Mouse (Mus musculus): ENCODE results near the gene H3f3a. TPM values are rescaled to one million over a fixed set of nuclear protein-coding genes. Genes with fewer than 3 reads are reported as not detected.
A peak's percentile ranks its signal among the peaks of the same experiment; 100 is the strongest.

The H3f3a gene
- polyA plus RNA-seq, 1 experiment: 348 TPM

DNA sequence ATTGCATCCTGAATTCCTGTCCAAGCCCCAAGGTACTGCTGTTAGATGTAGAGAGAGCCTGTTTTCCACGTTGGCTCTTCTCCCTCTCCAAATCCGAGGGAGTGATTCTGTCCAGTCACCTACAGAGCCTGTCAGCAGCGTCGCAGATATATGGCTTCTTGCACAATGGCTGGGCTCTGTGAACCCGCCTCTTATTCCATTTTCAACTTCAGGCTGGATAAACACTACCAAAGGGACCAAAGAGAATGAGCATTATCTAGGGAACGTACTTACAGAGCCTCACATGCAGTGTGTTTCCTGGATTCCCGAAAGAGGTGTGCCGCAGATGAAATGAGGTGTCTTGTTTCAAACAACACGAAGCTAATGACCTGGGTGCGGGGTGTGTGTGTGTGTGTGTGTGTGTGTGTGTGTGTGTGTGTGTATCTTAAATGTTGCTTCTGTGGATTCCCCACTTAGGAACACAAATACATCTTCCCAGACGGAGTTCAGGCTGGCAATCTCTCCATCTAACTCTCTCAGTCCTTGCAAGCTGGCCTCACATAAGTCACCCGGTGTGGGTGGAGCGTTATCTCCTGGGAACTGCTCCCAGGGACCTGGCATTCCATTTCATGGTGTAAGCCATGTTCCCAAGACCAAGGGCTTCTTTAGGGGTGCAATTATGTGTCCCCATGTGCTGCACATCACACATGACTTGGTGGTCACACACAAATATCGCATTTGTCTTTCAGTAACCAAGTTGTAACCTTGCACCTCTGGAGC is 17.0 kb upstream of the H3f3a start:
- no peak for DNase-seq
- 27% methylated on average over 14 of the region's 14 CpGs for WGBS
- H3K36me3 ChIP-seq (ENCODE audit: control insufficient read depth, insufficient read depth, low read length): no peaks in the 10 kb centered on the region
- no peak for TF ChIP-seq CTCF (conservative IDR thresholded peaks at IDR 0.05; ENCODE audit: insufficient read depth, insufficient read length, low read depth, low read length)
- no peak for TF ChIP-seq POLR2A (IDR thresholded peaks at IDR 0.05; ENCODE audit: low read depth, low read length)
- H3K27me3 ChIP-seq (replicated peaks; ENCODE audit: control insufficient read depth, insufficient read depth, low read length): no peaks in the 10 kb centered on the region
- H3K27ac ChIP-seq (ENCODE audit: insufficient read depth, low read depth, low read length): no peak overlapping the region
- H3K4me3 ChIP-seq (ENCODE audit: insufficient read depth, low read depth, low read length): no peak overlapping the region
- no peaks in the 10 kb centered on the region for H3K4me1 ChIP-seq (ENCODE audit: control insufficient read depth, insufficient read depth, low read length)

DNA sequence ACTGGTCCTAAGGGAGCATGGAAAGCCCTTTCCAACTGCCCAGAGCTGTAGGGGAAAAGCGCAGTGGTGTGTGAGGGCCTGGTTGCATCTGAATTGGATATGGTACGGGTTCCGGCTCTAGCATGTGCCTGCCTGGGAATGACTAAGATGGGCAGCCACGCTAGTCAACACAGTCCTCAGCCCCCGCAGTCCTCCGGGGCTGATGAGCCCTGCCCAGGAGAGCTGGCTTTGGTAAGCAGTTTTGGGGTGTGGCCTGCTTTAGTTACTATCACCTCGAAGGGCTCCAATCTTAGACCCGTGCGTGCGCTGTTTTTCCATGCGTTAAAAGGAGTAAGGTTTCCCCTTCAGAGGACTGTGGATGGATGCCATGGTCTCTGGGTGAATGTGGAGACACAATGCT is 16.4 kb upstream of the H3f3a start:
- Histone ChIP-seq H3K27me3 (replicated peaks; ENCODE audit: control insufficient read depth, insufficient read depth, low read length) (no peaks in the 10 kb centered on the region), H3K27ac (ENCODE audit: insufficient read depth, low read depth, low read length) (no peak overlapping the region), H3K4me3 (ENCODE audit: insufficient read depth, low read depth, low read length) (no peak overlapping the region), H3K36me3 (ENCODE audit: control insufficient read depth, insufficient read depth, low read length) (no peaks in the 10 kb centered on the region), H3K4me1 (ENCODE audit: control insufficient read depth, insufficient read depth, low read length) (no peaks in the 10 kb centered on the region)
- 52% methylated on average over 11 of the region's 11 CpGs for WGBS
- DNase-seq: no peak
- TF ChIP-seq CTCF (conservative IDR thresholded peaks at IDR 0.05; ENCODE audit: insufficient read depth, insufficient read length, low read depth, low read length) (no peak), POLR2A (IDR thresholded peaks at IDR 0.05; ENCODE audit: low read depth, low read length) (no peak)

DNA sequence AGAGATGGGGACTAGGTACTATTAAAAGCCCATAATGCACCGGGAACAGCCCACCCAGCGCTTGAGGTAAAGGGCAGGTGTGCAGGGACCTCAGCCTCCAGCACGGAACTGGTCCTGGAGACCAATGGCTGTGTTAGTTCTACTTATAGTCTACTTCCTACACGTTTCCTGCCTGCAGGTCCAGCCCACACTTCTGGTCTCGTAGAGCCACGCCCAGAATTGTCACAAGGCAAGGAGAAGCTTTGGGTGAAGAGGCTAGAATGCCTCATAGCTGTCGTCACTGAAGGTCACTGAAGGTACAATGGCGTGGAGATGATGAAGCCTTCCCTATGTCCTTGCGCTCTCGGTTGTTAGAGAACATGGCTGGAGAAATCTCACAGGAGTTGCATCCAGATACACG is 16.0 kb upstream of the H3f3a start:
- DNase-seq: no peak
- H3K36me3 ChIP-seq (ENCODE audit: control insufficient read depth, insufficient read depth, low read length): no peaks in the 10 kb centered on the region
- H3K27ac ChIP-seq (ENCODE audit: insufficient read depth, low read depth, low read length): no peak overlapping the region
- H3K27me3 ChIP-seq (replicated peaks; ENCODE audit: control insufficient read depth, insufficient read depth, low read length): no peaks in the 10 kb centered on the region
- 72% methylated on average over 11 of the region's 11 CpGs for WGBS
- H3K4me3 ChIP-seq (ENCODE audit: insufficient read depth, low read depth, low read length): no peak overlapping the region
- no peak for TF ChIP-seq POLR2A (IDR thresholded peaks at IDR 0.05; ENCODE audit: low read depth, low read length)
- TF ChIP-seq CTCF (conservative IDR thresholded peaks at IDR 0.05; ENCODE audit: insufficient read depth, insufficient read length, low read depth, low read length): no peak
- no peaks in the 10 kb centered on the region for H3K4me1 ChIP-seq (ENCODE audit: control insufficient read depth, insufficient read depth, low read length)

DNA sequence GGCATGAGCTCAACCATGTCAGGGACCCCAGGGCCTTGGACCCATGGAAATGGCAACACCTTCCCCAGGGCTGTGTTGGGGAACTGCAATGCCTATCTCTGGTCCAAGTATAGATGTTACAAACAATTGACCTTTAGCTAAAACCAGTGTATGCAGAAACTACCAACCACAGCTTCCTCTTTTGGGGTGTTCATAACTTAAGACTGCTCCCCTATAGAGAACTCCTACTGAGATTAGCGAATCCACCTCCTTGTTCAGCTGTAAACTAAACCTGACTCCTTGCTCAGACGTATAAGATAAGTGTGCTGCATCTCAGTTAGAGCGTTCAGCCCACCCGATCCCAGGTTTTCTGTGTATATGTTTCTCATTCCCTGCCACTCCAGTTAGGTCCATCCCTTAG is 12.9 kb upstream of the H3f3a start:
- no peak overlapping the region for H3K27ac ChIP-seq (ENCODE audit: insufficient read depth, low read depth, low read length)
- TF ChIP-seq CTCF (conservative IDR thresholded peaks at IDR 0.05; ENCODE audit: insufficient read depth, insufficient read length, low read depth, low read length): no peak
- TF ChIP-seq POLR2A (IDR thresholded peaks at IDR 0.05; ENCODE audit: low read depth, low read length): no peak
- no peaks in the 10 kb centered on the region for H3K36me3 ChIP-seq (ENCODE audit: control insufficient read depth, insufficient read depth, low read length)
- H3K4me1 ChIP-seq (ENCODE audit: control insufficient read depth, insufficient read depth, low read length): no peaks in the 10 kb centered on the region
- no peak overlapping the region for H3K4me3 ChIP-seq (ENCODE audit: insufficient read depth, low read depth, low read length)
- DNase-seq: no peak
- H3K27me3 ChIP-seq (replicated peaks; ENCODE audit: control insufficient read depth, insufficient read depth, low read length): no peaks in the 10 kb centered on the region
- WGBS: 91% methylated on average over 4 of the region's 4 CpGs

DNA sequence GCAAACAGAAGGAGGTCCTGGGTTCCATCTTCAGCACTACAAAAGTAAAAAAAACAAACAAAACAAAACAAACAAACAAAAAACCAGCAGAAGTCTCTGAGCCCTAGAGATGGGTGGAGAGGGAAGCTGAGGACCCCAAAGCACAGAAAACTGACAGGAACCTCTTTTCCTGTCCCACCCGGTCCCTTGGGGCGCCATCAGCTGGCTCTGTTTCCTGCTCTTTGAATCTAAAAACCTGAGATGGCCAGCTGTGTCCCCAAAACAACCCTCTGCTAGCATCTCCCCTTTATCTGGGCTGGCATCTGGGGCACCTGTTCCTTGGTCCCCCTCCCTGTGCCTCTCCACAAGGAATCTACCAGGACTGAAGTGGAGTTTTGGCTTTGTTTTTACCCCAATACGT is 11.0 kb upstream of the H3f3a start:
- Histone ChIP-seq H3K36me3 (ENCODE audit: control insufficient read depth, insufficient read depth, low read length) (no peaks in the 10 kb centered on the region), H3K27me3 (replicated peaks; ENCODE audit: control insufficient read depth, insufficient read depth, low read length) (no peaks in the 10 kb centered on the region), H3K4me1 (ENCODE audit: control insufficient read depth, insufficient read depth, low read length) (no peaks in the 10 kb centered on the region), H3K27ac (ENCODE audit: insufficient read depth, low read depth, low read length) (peak overlapping the region; percentile 47; the same call in 1 of the 2 replicates), H3K4me3 (ENCODE audit: insufficient read depth, low read depth, low read length) (no peak overlapping the region)
- peak; percentile 63 for DNase-seq
- TF ChIP-seq CTCF (conservative IDR thresholded peaks at IDR 0.05; ENCODE audit: insufficient read depth, insufficient read length, low read depth, low read length) (no peak), POLR2A (IDR thresholded peaks at IDR 0.05; ENCODE audit: low read depth, low read length) (no peak)
- WGBS: 77% methylated on average over 3 of the region's 3 CpGs

DNA sequence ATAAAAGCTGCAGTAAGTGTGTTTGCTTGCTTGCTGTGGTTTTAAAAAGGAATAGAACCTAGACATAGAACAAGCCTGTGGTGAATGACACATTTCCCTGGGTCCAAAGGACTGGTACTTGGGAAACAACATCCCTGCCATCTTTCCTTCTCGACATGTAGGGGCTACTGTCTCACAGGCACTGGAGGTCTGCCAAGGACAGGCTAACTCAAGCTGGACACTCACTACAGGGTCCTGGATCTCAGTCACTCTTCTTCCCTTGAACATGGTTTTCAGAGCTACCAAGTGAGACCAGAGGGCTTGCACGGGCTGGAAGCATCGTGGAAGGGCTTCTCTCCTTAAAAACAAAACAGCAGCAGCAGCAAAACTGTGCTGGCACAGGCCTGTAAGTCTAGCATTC is 10.0 kb upstream of the H3f3a start:
- no peak for DNase-seq
- H3K4me1 ChIP-seq (ENCODE audit: control insufficient read depth, insufficient read depth, low read length): no peaks in the 10 kb centered on the region
- H3K27me3 ChIP-seq (replicated peaks; ENCODE audit: control insufficient read depth, insufficient read depth, low read length): no peaks in the 10 kb centered on the region
- WGBS: 61% methylated on average over 3 of the region's 3 CpGs
- TF ChIP-seq CTCF (conservative IDR thresholded peaks at IDR 0.05; ENCODE audit: insufficient read depth, insufficient read length, low read depth, low read length) (no peak), POLR2A (IDR thresholded peaks at IDR 0.05; ENCODE audit: low read depth, low read length) (no peak)
- H3K27ac ChIP-seq (ENCODE audit: insufficient read depth, low read depth, low read length): no peak overlapping the region
- no peaks in the 10 kb centered on the region for H3K36me3 ChIP-seq (ENCODE audit: control insufficient read depth, insufficient read depth, low read length)
- no peak overlapping the region for H3K4me3 ChIP-seq (ENCODE audit: insufficient read depth, low read depth, low read length)

DNA sequence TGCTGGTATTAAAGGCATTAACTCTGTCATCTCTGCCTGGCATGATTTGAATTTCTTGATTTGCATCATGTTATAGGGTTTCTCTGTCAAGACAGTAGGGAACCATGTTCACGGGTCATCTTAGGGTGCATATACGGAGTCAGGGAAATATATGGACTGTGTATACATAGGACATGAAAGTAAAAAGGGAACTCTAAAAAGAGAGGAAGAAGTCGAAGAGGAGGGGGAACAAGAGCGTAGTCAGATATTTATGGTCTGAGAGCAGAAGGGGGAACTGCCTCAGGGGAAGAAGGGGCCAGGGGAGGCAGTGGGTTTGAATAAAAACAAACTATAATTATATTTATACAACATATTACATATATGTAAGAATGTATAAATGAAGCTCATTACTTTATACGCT is 8.5 kb upstream of the H3f3a start:
- Histone ChIP-seq H3K36me3 (ENCODE audit: control insufficient read depth, insufficient read depth, low read length) (no peaks in the 10 kb centered on the region), H3K4me3 (ENCODE audit: insufficient read depth, low read depth, low read length) (no peak overlapping the region), H3K4me1 (ENCODE audit: control insufficient read depth, insufficient read depth, low read length) (no peaks in the 10 kb centered on the region), H3K27ac (ENCODE audit: insufficient read depth, low read depth, low read length) (no peak overlapping the region), H3K27me3 (replicated peaks; ENCODE audit: control insufficient read depth, insufficient read depth, low read length) (no peaks in the 10 kb centered on the region)
- 93% methylated on average over 5 of the region's 5 CpGs for WGBS
- TF ChIP-seq POLR2A (IDR thresholded peaks at IDR 0.05; ENCODE audit: low read depth, low read length) (no peak), CTCF (conservative IDR thresholded peaks at IDR 0.05; ENCODE audit: insufficient read depth, insufficient read length, low read depth, low read length) (no peak)
- no peak for DNase-seq

All from kidney, adult 2 months (tissue).